Mouse (Mus musculus) spleen, adult 2 months (tissue): ENCODE measurements around the gene Klhl29. TPM values are rescaled to one million over a fixed set of nuclear protein-coding genes. Genes with fewer than 3 reads are reported as not detected.

Experiments used
- DNase-seq, 2 experiments: peaks; one replicate each; pipeline versions ENCODE4 v3.0.0 to v3.0.0-alpha.2; 2012 to 2021; ENCODE audit warnings: low spot score in 2 of 2, low read depth in 1 of 2
- H3K27ac ChIP-seq: fragments of 200-500 bp; 2 replicates; pipeline ENCODE4 v1.5.1; 2012; ENCODE audit warnings: low read length, inconsistent platforms; ENCODE audit not compliant: insufficient read depth
- H3K27me3 ChIP-seq: fragments of 200-500 bp; 2 replicates; pipeline ENCODE4 v1.6.1; 2012; ENCODE audit warnings: mild to moderate bottlenecking, moderate library complexity, low read length, inconsistent platforms; ENCODE audit not compliant: control insufficient read depth, insufficient read depth
- H3K36me3 ChIP-seq: fragments of 200-500 bp; 2 replicates; pipeline ENCODE4 v1.6.1; 2012; ENCODE audit warnings: mild to moderate bottlenecking, low read length, inconsistent platforms; ENCODE audit not compliant: control insufficient read depth, insufficient read depth
- H3K4me1 ChIP-seq: fragments of 200-500 bp; 2 replicates; pipeline ENCODE4 v1.6.1; 2011; ENCODE audit warnings: inconsistent platforms; ENCODE audit not compliant: control insufficient read depth, insufficient read depth, insufficient read length
- H3K4me3 ChIP-seq: fragments of 200-500 bp; 2 replicates; pipeline ENCODE4 v1.5.1; 2011; ENCODE audit warnings: mild to moderate bottlenecking, inconsistent platforms; ENCODE audit not compliant: insufficient read depth, insufficient read length; ENCODE audit errors: extremely low read depth
- CTCF ChIP-seq: fragments of 200-500 bp; IDR thresholded peaks from 2 replicates; pipeline ENCODE4 v1.5.1; 2011; ENCODE audit warnings: mild to moderate bottlenecking, inconsistent platforms; ENCODE audit not compliant: insufficient read depth, insufficient read length, insufficient replicate concordance; ENCODE audit errors: extremely low read depth
- POLR2A ChIP-seq: fragments of 200-500 bp; IDR thresholded peaks from 2 replicates; pipeline ENCODE4 v1.6.1; 2011; ENCODE audit warnings: low read depth, low read length, inconsistent platforms
- WGBS: fragments of 180-500 bp; shearing (Covaris S2); methylation state at CpG from one replicate; pipeline ENCODE4 v1.1.7; 2018; 5-methylcytosine and 5-hydroxymethylcytosine counted together
- polyA plus RNA-seq: library from polyadenylated mRNA; depleted of rRNA; stranded (reverse); fragments of >200 nt; gene quantifications from 2 replicates; pipeline ENCODE4 v1.2.3, GENCODE M21; 2012

Gene Klhl29
- polyA plus RNA-seq, 1 experiment = 6.4 TPM

GRCm38 (mm10) chr12:5143224-5143623 is 232.3 kb downstream of the Klhl29 start:
- no peak overlapping the region for H3K4me3 ChIP-seq
- WGBS = 85% methylated on average over 5 of the region's 5 CpGs
- no peaks in the 10 kb centered on the region for H3K27me3 ChIP-seq
- DNase-seq = no peak
- no peak overlapping the region for H3K27ac ChIP-seq
- no peaks in the 10 kb centered on the region for H3K36me3 ChIP-seq
- TF ChIP-seq POLR2A (no peak), CTCF (no peak)
- no peaks in the 10 kb centered on the region for H3K4me1 ChIP-seq

- no peak for TF ChIP-seq CTCF
- Histone ChIP-seq H3K4me3 (no peak overlapping the region), H3K4me1 (no peaks in the 10 kb centered on the region), H3K36me3 (no peaks in the 10 kb centered on the region), H3K27ac (no peak overlapping the region), H3K27me3 (no peaks in the 10 kb centered on the region)
- 23% methylated on average over 3 of the region's 3 CpGs for WGBS
- DNase-seq = no peak
These were observed 232.7 kb downstream of the Klhl29 start for GRCm38 (mm10) chr12:5142776-5143175.

GRCm38 (mm10) chr12:5141040-5141439 is 234.4 kb downstream of the Klhl29 start:
- DNase-seq = no peak
- H3K4me1 ChIP-seq = no peaks in the 10 kb centered on the region
- H3K27me3 ChIP-seq = no peaks in the 10 kb centered on the region
- H3K36me3 ChIP-seq = no peaks in the 10 kb centered on the region
- no peak overlapping the region for H3K27ac ChIP-seq
- 71% methylated on average over 4 of the region's 4 CpGs for WGBS
- TF ChIP-seq CTCF (no peak), POLR2A (no peak)
- H3K4me3 ChIP-seq = no peak overlapping the region

GRCm38 (mm10) chr12:5139302-5139701 is 236.2 kb downstream of the Klhl29 start:
- DNase-seq = no peak
- H3K27ac ChIP-seq = no peak overlapping the region
- 54% methylated on average over 4 of the region's 4 CpGs for WGBS

GRCm38 (mm10) chr12:5136300-5136699 is 239.2 kb downstream of the Klhl29 start:
- no peak for DNase-seq
- Histone ChIP-seq H3K27me3 (no peaks in the 10 kb centered on the region), H3K36me3 (no peaks in the 10 kb centered on the region), H3K4me1 (no peaks in the 10 kb centered on the region), H3K27ac (no peak overlapping the region), H3K4me3 (no peak overlapping the region)
- WGBS = 32% methylated on average over 4 of the region's 4 CpGs
- TF ChIP-seq CTCF (peak; percentile 30; the same call in 1 of the 2 replicates), POLR2A (no peak)

More at GRCm38 (mm10) chr12:5139302-5139701, 236.2 kb downstream of the Klhl29 start:
- no peak overlapping the region for H3K4me3 ChIP-seq
- no peak for TF ChIP-seq CTCF
- TF ChIP-seq POLR2A = no peak
- H3K36me3 ChIP-seq = no peaks in the 10 kb centered on the region
- H3K27me3 ChIP-seq = no peaks in the 10 kb centered on the region
- no peaks in the 10 kb centered on the region for H3K4me1 ChIP-seq

GRCm38 (mm10) chr12:5129190-5129589 is 246.3 kb downstream of the Klhl29 start:
- Histone ChIP-seq H3K27ac (no peak overlapping the region), H3K4me1 (no peaks in the 10 kb centered on the region), H3K4me3 (no peak overlapping the region), H3K36me3 (no peaks in the 10 kb centered on the region), H3K27me3 (no peaks in the 10 kb centered on the region)
- 80% methylated on average over 4 of the region's 4 CpGs for WGBS
- DNase-seq = no peak
- TF ChIP-seq CTCF = no peak
- TF ChIP-seq POLR2A = no peak

- no peak for TF ChIP-seq CTCF
- TF ChIP-seq POLR2A = no peak
- no peak overlapping the region for H3K4me3 ChIP-seq
- H3K36me3 ChIP-seq = no peaks in the 10 kb centered on the region
- H3K27ac ChIP-seq = no peak overlapping the region
- no peak for DNase-seq
- no peaks in the 10 kb centered on the region for H3K27me3 ChIP-seq
- WGBS = 69% methylated on average over 7 of the region's 7 CpGs
- H3K4me1 ChIP-seq = no peaks in the 10 kb centered on the region; the same call in 1 of the 2 replicates
These were observed 249.6 kb downstream of the Klhl29 start for GRCm38 (mm10) chr12:5125907-5126306.

GRCm38 (mm10) chr12:5122972-5123371 is 252.5 kb downstream of the Klhl29 start:
- no peak overlapping the region for H3K27ac ChIP-seq
- TF ChIP-seq POLR2A (no peak), CTCF (no peak)
- WGBS = 44% methylated on average over 8 of the region's 8 CpGs
- no peaks in the 10 kb centered on the region for H3K36me3 ChIP-seq
- H3K27me3 ChIP-seq = no peaks in the 10 kb centered on the region
- no peak for DNase-seq
- H3K4me1 ChIP-seq = no peaks in the 10 kb centered on the region; the same call in 1 of the 2 replicates
- no peak overlapping the region for H3K4me3 ChIP-seq
